Mouse (Mus musculus) layer of hippocampus, adult 11-12 months (tissue): ENCODE results near the gene Gtf3a.
A peak's percentile ranks its signal among the peaks of the same experiment; 100 is the strongest.
"Not testable (repeated sequence)": the region's sequence is repeated elsewhere in the genome, so short reads cannot be mapped to it uniquely, and the experiment has no call there.

Experiments
- DNase-seq: peaks from one replicate; pipeline ENCODE4 v3.0.0; 2022; ENCODE audit warnings: low spot score

Gene Gtf3a

GRCm38 (mm10) chr5:146937541-146938503 is 10.6 kb upstream of the Gtf3a start:
- DNase-seq, result no peak

DNA sequence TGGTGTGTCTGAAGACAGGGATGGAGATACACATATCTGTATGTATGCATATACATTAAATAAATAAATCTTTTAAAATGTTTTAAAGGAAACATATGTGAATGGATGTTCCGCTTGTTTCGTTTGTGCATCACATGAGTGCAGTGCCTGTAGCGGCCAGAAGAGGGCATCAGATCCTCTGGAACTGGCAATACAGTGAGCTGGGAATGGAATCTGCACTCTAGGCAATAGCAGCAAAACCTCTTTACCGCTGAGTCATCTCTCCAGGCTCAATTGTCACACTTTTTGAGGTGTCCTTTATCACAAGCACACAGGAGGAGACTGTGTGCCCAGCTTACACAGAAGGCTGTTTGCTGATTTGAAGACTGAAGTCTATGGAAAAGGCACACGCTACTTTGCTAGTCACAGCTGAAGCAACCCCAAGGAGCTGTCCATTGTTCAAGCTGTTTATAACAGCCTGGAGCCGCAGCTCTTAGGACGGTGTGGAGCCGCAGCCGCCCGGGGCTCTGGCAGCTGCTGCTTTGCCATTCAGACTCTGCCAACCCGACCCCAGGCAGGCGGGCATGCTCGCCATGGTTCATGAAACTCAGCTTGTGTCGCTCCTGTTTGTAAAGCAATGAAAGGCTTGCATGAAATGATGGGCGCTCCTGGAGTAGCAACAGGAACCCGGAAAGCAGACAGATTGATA is 9.2 kb upstream of the Gtf3a start:
- DNase-seq, result no peak

DNA sequence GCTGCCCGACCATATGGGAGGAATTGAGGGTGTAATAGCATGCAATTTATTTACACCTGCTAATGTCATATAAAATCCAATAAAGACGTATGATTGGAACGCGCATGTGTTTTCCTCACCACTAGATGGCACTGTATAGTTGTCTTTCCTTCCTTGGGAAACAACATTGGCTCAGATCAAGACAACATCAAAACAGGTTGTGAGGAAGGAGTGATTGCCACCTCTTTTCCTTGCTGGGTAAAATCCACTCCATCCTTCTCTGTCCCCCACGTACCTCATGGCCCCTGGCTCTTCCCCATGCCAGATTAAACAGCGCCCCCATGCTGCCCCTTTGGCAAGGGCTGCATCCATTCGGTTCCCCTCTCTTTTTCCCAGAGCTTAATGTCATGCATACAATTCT is 8.2 kb upstream of the Gtf3a start:
- no peak for DNase-seq

GRCm38 (mm10) chr5:146941939-146942338 is 6.5 kb upstream of the Gtf3a start:
- not testable (repeated sequence) for DNase-seq

DNA sequence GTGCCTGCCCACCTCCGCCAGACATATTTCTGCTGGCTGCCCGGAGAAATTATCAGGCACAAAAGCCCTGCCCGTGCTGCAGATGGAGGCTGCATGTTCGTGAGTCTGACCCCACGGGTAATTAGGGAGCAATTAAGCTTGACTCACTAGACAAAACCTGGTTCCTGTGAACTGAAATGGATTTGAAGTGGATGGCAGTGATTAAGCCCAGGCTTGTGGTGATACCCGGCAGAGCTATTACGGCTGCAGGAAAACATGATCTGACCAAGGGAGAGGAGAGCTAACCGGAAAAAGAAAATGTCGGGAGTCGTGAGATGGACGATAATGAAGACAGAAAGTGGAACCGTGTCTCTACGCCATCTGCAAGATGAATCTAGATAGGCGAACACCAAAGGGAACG is 5.5 kb upstream of the Gtf3a start:
- DNase-seq, result no peak

GRCm38 (mm10) chr5:146944568-146944967 is 3.9 kb upstream of the Gtf3a start:
- no peak for DNase-seq

DNA sequence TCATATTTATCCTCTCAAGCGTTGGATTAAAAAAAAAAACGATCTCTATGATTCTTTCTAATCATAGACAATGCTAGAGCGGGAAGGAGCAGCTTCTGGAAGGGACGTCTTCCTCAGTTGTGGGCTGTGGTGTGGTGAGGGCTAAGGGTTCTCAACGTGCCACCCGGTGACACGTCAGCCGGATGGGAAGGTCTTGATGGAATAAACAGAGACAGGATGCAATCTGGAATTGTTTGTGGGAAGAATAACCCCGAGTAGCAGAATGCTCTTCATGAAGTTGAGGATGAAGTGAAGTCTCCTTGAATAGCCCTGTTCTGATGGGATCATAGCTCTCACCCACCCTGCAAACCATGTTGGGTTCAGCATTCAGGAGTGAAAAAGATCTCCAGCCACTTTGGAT is 1.8 kb upstream of the Gtf3a start:
- no peak for DNase-seq

GRCm38 (mm10) chr5:146947497-146947896 is 960 bp upstream of the Gtf3a start:
- no peak for DNase-seq

GRCm38 (mm10) chr5:146948041-146948507 is 383 bp upstream of the Gtf3a start:
- DNase-seq, result no peak

GRCm38 (mm10) chr5:146954576-146954975 is 6.1 kb downstream of the Gtf3a start:
- DNase-seq, result no peak

GRCm38 (mm10) chr5:146955651-146956050 is 7.2 kb downstream of the Gtf3a start:
- DNase-seq, result no peak

- DNase-seq, result no peak
Measured at GRCm38 (mm10) chr5:146956678-146957077, 8.2 kb downstream of the Gtf3a start.

GRCm38 (mm10) chr5:146963118-146963936 is 14.9 kb downstream of the Gtf3a start, which contains the start of gene Mtif3:
Gene Mtif3 (minus strand): TSS chr5:146963800.
- DNase-seq, result peak; percentile 85

GRCm38 (mm10) chr5:146963937-146964278 is 15.5 kb downstream of the Gtf3a start:
- DNase-seq, result no peak

DNA sequence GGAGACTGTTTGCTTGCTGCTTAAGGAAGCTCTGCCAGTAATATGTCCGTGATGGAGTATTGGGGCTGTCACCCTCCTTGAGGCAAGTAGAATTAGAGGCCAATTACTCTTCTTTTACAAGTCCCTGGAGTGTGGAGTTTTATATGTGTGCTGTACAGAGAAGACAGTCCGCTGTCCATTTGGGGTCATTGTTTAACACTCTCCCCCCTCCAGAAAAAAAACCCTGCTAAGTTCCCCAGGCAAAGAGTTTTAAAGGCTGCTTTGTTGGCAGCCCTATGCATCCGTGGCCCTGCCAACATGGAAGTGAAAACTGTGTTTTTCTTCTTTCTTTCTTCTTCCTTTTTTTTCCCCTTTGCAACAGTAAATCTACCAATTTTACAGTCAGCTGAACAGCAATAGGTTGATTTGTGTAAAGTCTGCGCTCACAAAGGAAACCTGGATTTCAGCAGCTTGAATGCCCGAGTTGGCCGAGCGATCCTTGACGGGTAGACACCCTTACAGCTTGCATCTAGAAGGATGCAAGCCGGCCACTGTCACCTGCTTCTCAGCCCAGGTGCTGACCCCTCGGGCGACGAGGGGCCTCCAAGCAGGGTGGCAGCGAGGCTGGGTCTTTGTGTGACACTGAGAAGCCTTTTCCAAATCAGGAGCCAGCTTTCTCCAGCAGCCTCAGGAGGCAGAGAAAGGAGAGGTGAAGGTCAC is 20.4 kb downstream of the Gtf3a start:
- DNase-seq, result no peak

DNA sequence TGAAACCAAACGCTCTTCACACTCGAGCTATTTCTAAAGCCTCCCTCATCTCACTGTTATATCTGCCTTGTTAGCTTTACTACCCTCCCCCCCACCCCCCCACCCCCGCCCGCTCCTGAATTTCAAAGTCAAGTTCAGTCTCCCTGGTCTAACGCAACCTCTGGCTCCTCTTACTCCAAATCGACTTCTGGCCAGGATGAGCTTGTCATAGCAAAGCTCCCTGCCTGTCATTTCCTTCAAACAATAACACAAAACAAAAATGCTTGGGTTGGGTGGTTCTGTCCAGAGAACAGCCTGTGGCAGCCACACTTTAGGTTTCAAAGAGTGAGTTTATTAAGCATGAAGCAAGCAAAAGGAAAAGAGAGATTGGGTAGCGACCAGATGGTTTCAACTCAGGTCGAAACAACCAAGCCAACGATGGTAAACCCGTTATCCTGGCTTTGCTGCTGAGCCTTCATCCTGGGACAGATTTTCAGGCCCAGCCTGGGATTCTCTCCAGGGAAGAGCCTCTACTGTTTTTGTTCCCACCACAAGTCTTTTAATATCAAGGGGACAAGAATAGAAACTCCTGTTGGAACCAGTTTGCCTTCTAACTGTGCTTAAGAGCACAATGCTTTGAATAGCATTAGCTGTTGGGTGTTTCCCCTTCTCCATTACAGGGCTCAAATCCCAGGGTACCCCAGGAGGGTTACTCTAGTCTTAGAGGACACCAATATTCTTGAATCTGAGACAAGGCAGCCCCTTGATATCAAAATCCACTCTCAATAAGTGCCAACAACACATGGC is 23.5 kb downstream of the Gtf3a start:
- DNase-seq, result no peak

- no peak for DNase-seq
Measured at GRCm38 (mm10) chr5:146973353-146973752, 24.9 kb downstream of the Gtf3a start.

DNA sequence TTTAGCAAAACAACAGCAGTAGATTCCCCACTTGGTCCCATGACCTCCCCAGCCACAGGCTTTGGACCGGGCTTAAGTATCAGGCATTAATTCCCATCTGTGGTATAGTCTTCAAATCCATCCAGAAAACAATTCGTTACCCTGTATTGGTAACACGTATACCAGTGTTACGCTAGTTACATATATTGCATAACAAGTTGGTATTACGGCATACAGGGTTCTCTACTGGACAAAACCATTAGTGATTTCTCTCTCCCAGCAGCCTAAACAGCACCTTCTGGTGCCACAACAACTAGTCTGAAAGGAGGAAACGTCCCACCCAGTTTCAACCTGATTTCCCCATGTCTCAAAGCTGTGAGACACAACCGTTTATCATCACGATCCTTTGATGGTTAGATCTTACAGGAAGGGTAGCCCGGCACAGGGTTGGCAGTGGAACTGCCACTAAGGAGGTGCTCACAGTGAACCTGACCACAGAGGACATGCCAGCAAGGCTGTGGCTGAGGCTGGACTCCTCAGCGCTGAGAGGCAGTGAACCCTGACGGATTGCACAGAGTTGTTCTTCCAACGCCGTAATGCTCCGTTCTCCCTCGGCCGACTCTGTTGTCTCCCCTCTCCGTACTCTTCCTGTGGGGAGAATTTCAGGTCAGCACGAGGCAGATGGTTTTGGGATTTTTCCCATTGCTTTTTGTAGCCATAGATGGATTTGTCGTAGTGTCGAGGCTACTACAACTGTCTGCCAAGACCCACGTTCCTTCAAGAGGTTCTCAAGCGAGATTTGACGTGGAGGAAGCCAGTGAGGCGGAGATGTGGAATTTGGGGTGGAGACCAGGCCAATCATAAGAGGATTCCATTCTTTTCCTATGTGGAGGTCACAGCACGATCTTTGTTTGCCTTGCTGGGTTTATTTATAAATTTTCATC is 25.7 kb downstream of the Gtf3a start:
- DNase-seq, result no peak

- no peak for DNase-seq
Measured at GRCm38 (mm10) chr5:146974781-146975123, 26.3 kb downstream of the Gtf3a start.

GRCm38 (mm10) chr5:146981376-146981775 is 32.9 kb downstream of the Gtf3a start:
- no peak for DNase-seq
